Mouse (Mus musculus): ENCODE data around the gene Tmtc1.

The Tmtc1 gene

GRCm38 (mm10) chr6:148328928-148329327 is 115.3 kb downstream of the Tmtc1 start:
- in situ Hi-C loops (cut with MseI, MboI) = no loop called here

GRCm38 (mm10) chr6:148328130-148328529 is 116.1 kb downstream of the Tmtc1 start:
- in situ Hi-C loops (cut with MseI, MboI) = no loop called here

GRCm38 (mm10) chr6:148318736-148319135 is 125.5 kb downstream of the Tmtc1 start:
- in situ Hi-C loops (cut with MseI, MboI) = no loop called here

- in situ Hi-C loops (cut with MseI, MboI) = no loop called here
Observed at GRCm38 (mm10) chr6:148315571-148316080, 128.6 kb downstream of the Tmtc1 start.

- in situ Hi-C loops (cut with MseI, MboI) = no loop called here
Observed at GRCm38 (mm10) chr6:148315106-148315505, 129.1 kb downstream of the Tmtc1 start.

GRCm38 (mm10) chr6:148310981-148311380 is 133.2 kb downstream of the Tmtc1 start:
- in situ Hi-C loops (cut with MseI, MboI) = no loop called here

- in situ Hi-C loops (cut with MseI, MboI) = no loop called here
Observed at GRCm38 (mm10) chr6:148305821-148306220, 138.4 kb downstream of the Tmtc1 start.

- in situ Hi-C loops (cut with MseI, MboI) = no loop called here
Observed at GRCm38 (mm10) chr6:148305191-148305590, 139.0 kb downstream of the Tmtc1 start.

GRCm38 (mm10) chr6:148302261-148302660 is 141.9 kb downstream of the Tmtc1 start:
- in situ Hi-C loops (cut with MseI, MboI) = no loop called here

- in situ Hi-C loops (cut with MseI, MboI) = no loop called here
Observed at GRCm38 (mm10) chr6:148297086-148297485, 147.1 kb downstream of the Tmtc1 start.

GRCm38 (mm10) chr6:148296418-148296817 is 147.8 kb downstream of the Tmtc1 start:
- in situ Hi-C loops (cut with MseI, MboI) = no loop called here

- in situ Hi-C loops (cut with MseI, MboI) = no loop called here
Observed at GRCm38 (mm10) chr6:148294506-148294905, 149.7 kb downstream of the Tmtc1 start.

GRCm38 (mm10) chr6:148290865-148291264 is 153.3 kb downstream of the Tmtc1 start:
- in situ Hi-C loops (cut with MseI, MboI) = no loop called here

GRCm38 (mm10) chr6:148283224-148283881 is 160.8 kb downstream of the Tmtc1 start:
- in situ Hi-C loops (cut with MseI, MboI) = no loop called here

GRCm38 (mm10) chr6:148279240-148279639 is 164.9 kb downstream of the Tmtc1 start:
- in situ Hi-C loops (cut with MseI, MboI) = no loop called here

GRCm38 (mm10) chr6:148276418-148276817 is 167.8 kb downstream of the Tmtc1 start:
- in situ Hi-C loops (cut with MseI, MboI) = no loop called here

GRCm38 (mm10) chr6:148275046-148275445 is 169.1 kb downstream of the Tmtc1 start:
- in situ Hi-C loops (cut with MseI, MboI) = no loop called here

GRCm38 (mm10) chr6:148260729-148261101 is 183.5 kb downstream of the Tmtc1 start:
- in situ Hi-C loops (cut with MseI, MboI) = no loop called here

- in situ Hi-C loops (cut with MseI, MboI) = loop anchor here in 1 of 2 experiments (10.0 kb wide), 1 partner anchor 105 kb away; no protein-coding TSS in a partner anchor
Observed at GRCm38 (mm10) chr6:148259979-148260728, 184.0 kb downstream of the Tmtc1 start.

- in situ Hi-C loops (cut with MseI, MboI) = loop anchor here in 1 of 2 experiments (10.0 kb wide), 1 partner anchor 106 kb away; no protein-coding TSS in a partner anchor
Observed at GRCm38 (mm10) chr6:148259074-148259473, 185.1 kb downstream of the Tmtc1 start.

GRCm38 (mm10) chr6:148257805-148258204 is 186.4 kb downstream of the Tmtc1 start:
- in situ Hi-C loops (cut with MseI, MboI) = loop anchor here in 1 of 2 experiments (10.0 kb wide), 1 partner anchor 107 kb away; no protein-coding TSS in a partner anchor

- in situ Hi-C loops (cut with MseI, MboI) = loop anchor here in 1 of 2 experiments (10.0 kb wide), 1 partner anchor 109 kb away; no protein-coding TSS in a partner anchor
Observed at GRCm38 (mm10) chr6:148256109-148256508, 188.1 kb downstream of the Tmtc1 start.
